Mouse (Mus musculus): ENCODE data around the gene Dnhd1.

GRCm38 (mm10) chr7:105639304-105639703 is 11.3 kb upstream of the Dnhd1 start:
- no peak for TF ChIP-seq EP300 (IDR thresholded peaks at IDR 0.05; ENCODE audit: low read depth)
- no peak for TF ChIP-seq CTCF (IDR thresholded peaks at IDR 0.05; ENCODE audit: low read depth)

All from liver, postnatal 0 days (tissue).